Mouse (Mus musculus): Measurements from ENCODE around the gene Gfod1. TPM values are rescaled to one million over a fixed set of nuclear protein-coding genes. Genes with fewer than 3 reads are reported as not detected.
A peak's percentile ranks its signal among the peaks of the same experiment; 100 is the strongest.

Gene Gfod1
- polyA plus RNA-seq (2014; fragmentation: Nextera tagmentation; extraction: Ambion mirVana) = 0.50 and 0.63 TPM in 2 replicates

DNA sequence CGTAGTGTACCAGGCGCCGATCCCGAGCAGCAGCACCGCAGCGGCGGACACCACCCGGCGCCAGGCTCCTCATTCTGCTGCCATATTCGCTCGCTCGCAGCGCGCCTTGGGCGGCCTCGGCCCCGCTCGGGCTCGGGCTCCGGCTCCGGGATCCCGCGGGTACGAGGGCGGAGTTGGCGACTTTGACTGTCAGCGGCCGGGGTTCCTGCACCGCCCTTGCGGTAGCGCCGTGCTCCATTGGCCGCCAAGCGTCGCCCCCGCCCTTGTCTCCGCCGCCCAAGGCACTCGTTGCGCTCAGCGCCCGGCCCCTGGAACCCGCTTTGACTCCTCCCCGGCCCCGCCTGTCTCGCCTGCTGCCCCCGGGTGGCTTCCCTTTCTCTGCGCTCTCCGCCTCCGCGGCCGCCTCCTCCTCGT is at the start of gene Gfod1:
Gene Gfod1 (minus strand): TSS at position 155 of the 414 bp plus-strand sequence.
- Histone ChIP-seq H3K4me2 (ENCODE audit: low read depth, low read length) (peak within 1 kb of the TSS; percentile 96), H3K27me3 (ENCODE audit: control insufficient read depth, insufficient read depth, low read length) (peaks cover 28% of the 10 kb centered on the region), H3K27ac (replicated peaks; ENCODE audit: low read depth, low read length) (peak within 1 kb of the TSS; percentile 43; the same call in 1 of the 2 replicates), H3K4me1 (ENCODE audit: control insufficient read depth, insufficient read depth, low read length) (peaks cover 5% of the 10 kb centered on the region), H3K9me3 (replicated peaks; ENCODE audit: control insufficient read depth, low read length) (no peaks in the 10 kb centered on the region), H3K9ac (replicated peaks; ENCODE audit: low read length) (peak within 1 kb of the TSS; percentile 68), H3K36me3 (replicated peaks; ENCODE audit: control insufficient read depth, insufficient read depth, low read depth, low read length) (no peaks in the 10 kb centered on the region), H3K4me3 (ENCODE audit: low read depth, low read length) (peak within 1 kb of the TSS; percentile 62)
- WGBS = under 1% methylated on average over 48 of the region's 53 CpGs
- peak; percentile 96 for DNase-seq (ENCODE audit: low spot score)
- peak; percentile 92 for ATAC-seq (replicated peaks; ENCODE audit: insufficient number of reproducible peaks, low FRiP score, low TSS enrichment, low read depth)

- Histone ChIP-seq H3K9ac (replicated peaks; ENCODE audit: low read length) (no peak overlapping the region), H3K4me1 (ENCODE audit: control insufficient read depth, insufficient read depth, low read length) (no peaks in the 10 kb centered on the region), H3K4me2 (ENCODE audit: low read depth, low read length) (no peak overlapping the region), H3K27me3 (ENCODE audit: control insufficient read depth, insufficient read depth, low read length) (no peaks in the 10 kb centered on the region), H3K27ac (replicated peaks; ENCODE audit: low read depth, low read length) (no peak overlapping the region), H3K9me3 (replicated peaks; ENCODE audit: control insufficient read depth, low read length) (no peaks in the 10 kb centered on the region), H3K4me3 (ENCODE audit: low read depth, low read length) (no peak overlapping the region), H3K36me3 (replicated peaks; ENCODE audit: control insufficient read depth, insufficient read depth, low read depth, low read length) (no peaks in the 10 kb centered on the region)
- WGBS = 77% methylated on average over 4 of the region's 4 CpGs
- no peak for DNase-seq (ENCODE audit: low spot score)
- ATAC-seq (replicated peaks; ENCODE audit: insufficient number of reproducible peaks, low FRiP score, low TSS enrichment, low read depth) = no peak
Observed at GRCm38 (mm10) chr13:43353356-43353755, 49.4 kb upstream of the Gfod1 start.

DNA sequence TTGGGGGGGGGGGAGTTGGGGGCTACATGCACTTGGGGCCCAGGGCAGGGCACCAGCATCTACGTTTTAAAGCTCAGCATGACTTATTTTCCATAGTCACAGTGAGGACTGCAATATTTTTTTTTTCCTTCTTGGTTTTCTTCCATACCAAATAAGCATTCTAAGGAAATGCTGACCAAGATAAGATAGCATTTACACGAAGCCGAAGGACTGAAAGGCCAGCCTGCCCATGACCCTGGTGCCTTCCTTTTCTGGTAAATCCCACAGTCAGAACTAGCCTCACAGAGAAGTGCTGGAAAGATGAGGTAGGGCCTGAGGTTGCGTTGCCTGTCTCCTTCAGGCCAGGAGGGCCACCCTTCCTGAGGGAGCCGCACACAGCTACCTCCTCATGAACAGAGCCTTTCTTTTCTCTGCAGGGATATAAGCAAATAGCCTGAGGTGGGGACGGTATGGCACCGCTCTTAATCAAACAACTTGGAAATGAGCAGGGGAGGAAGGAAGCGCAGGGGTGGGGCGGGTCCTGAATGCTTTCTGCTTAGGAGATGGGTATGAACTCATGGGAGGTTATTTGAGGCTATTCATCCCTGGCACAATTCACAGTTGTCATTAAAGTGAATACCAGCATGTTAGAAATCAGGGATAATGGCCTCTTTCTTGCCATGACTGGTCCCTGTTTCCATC is 46.7 kb upstream of the Gfod1 start:
- H3K9ac ChIP-seq (replicated peaks; ENCODE audit: low read length) = no peak overlapping the region
- 64% methylated on average over 9 of the region's 9 CpGs for WGBS
- no peak for DNase-seq (ENCODE audit: low spot score)

DNA sequence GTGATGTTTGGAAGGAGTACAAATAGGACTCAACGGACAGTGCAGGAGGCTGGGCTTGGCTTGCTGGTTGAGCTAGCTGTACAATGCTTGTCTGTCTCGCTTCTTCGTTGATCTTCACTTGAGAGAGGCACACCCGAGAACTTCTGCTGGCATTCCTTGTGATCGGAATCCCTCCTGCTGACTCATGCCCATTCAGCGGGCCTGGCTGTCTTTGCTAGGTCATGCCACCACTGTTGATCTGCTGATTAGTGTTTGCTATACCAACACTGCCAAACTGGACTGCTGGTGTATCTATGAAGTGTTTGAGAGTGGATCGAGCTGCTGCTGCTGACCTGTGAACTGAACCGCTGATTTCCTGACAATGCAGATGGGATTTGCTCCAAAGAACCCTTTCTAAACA is 45.4 kb upstream of the Gfod1 start:
- no peak for ATAC-seq (replicated peaks; ENCODE audit: insufficient number of reproducible peaks, low FRiP score, low TSS enrichment, low read depth)
- no peaks in the 10 kb centered on the region for H3K27me3 ChIP-seq (ENCODE audit: control insufficient read depth, insufficient read depth, low read length)
- no peak overlapping the region for H3K4me3 ChIP-seq (ENCODE audit: low read depth, low read length)
- H3K4me1 ChIP-seq (ENCODE audit: control insufficient read depth, insufficient read depth, low read length) = no peaks in the 10 kb centered on the region
- no peak overlapping the region for H3K27ac ChIP-seq (replicated peaks; ENCODE audit: low read depth, low read length)
- WGBS = 89% methylated on average over 8 of the region's 8 CpGs
- no peak overlapping the region for H3K9ac ChIP-seq (replicated peaks; ENCODE audit: low read length)
- no peaks in the 10 kb centered on the region for H3K9me3 ChIP-seq (replicated peaks; ENCODE audit: control insufficient read depth, low read length)
- no peak for DNase-seq (ENCODE audit: low spot score)
- no peaks in the 10 kb centered on the region for H3K36me3 ChIP-seq (replicated peaks; ENCODE audit: control insufficient read depth, insufficient read depth, low read depth, low read length)
- no peak overlapping the region for H3K4me2 ChIP-seq (ENCODE audit: low read depth, low read length)

More for the DNA sequence above, 46.7 kb upstream of the Gfod1 start:
- H3K36me3 ChIP-seq (replicated peaks; ENCODE audit: control insufficient read depth, insufficient read depth, low read depth, low read length) = no peaks in the 10 kb centered on the region
- H3K9me3 ChIP-seq (replicated peaks; ENCODE audit: control insufficient read depth, low read length) = no peaks in the 10 kb centered on the region
- H3K27ac ChIP-seq (replicated peaks; ENCODE audit: low read depth, low read length) = no peak overlapping the region
- no peak overlapping the region for H3K4me3 ChIP-seq (ENCODE audit: low read depth, low read length)
- no peaks in the 10 kb centered on the region for H3K4me1 ChIP-seq (ENCODE audit: control insufficient read depth, insufficient read depth, low read length)
- no peak overlapping the region for H3K4me2 ChIP-seq (ENCODE audit: low read depth, low read length)
- no peaks in the 10 kb centered on the region for H3K27me3 ChIP-seq (ENCODE audit: control insufficient read depth, insufficient read depth, low read length)
- ATAC-seq (replicated peaks; ENCODE audit: insufficient number of reproducible peaks, low FRiP score, low TSS enrichment, low read depth) = no peak

DNA sequence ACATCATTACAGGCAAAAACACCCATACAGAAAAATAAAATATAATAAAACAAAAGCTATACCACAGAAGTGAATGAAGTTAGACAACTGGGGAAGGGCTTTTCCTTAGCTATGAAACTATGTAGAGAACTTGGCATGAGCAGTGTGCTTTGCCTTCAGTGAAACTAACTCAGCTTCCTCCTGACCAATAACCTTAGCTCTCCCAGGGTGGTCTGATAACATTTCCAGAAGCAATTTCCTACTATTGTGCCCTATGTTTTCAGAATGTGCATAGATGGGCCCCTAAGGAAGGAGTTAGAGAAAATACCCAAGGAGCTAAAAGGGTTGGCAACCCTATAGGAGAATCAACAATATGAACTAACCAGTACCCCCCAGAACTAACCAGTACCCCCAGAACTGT is 42.9 kb upstream of the Gfod1 start:
- Histone ChIP-seq H3K4me1 (ENCODE audit: control insufficient read depth, insufficient read depth, low read length) (no peaks in the 10 kb centered on the region), H3K27ac (replicated peaks; ENCODE audit: low read depth, low read length) (no peak overlapping the region), H3K27me3 (ENCODE audit: control insufficient read depth, insufficient read depth, low read length) (no peaks in the 10 kb centered on the region), H3K9me3 (replicated peaks; ENCODE audit: control insufficient read depth, low read length) (no peaks in the 10 kb centered on the region), H3K4me2 (ENCODE audit: low read depth, low read length) (no peak overlapping the region), H3K4me3 (ENCODE audit: low read depth, low read length) (no peak overlapping the region), H3K9ac (replicated peaks; ENCODE audit: low read length) (no peak overlapping the region), H3K36me3 (replicated peaks; ENCODE audit: control insufficient read depth, insufficient read depth, low read depth, low read length) (no peaks in the 10 kb centered on the region)
- no peak for DNase-seq (ENCODE audit: low spot score)
- no peak for ATAC-seq (replicated peaks; ENCODE audit: insufficient number of reproducible peaks, low FRiP score, low TSS enrichment, low read depth)

DNA sequence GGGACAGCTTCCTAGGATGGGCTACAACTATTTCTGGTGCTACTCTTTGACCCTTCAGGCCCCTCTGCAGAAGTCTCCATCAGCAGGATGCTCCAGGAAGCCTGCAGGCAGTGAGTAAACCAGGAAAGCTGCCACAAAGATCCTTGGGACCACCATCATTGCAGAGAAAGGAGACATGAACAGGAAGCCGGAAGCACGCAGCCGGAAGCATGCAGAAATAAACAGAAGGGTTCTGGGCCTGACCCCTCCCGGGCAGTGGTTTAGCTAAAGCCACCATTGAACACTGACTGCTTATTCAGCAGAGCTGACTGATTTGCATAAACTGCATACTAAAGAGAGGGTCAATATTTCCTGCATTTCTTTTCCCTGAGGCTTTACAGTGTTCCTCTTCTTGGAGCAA is 34.7 kb upstream of the Gfod1 start:
- ATAC-seq (replicated peaks; ENCODE audit: insufficient number of reproducible peaks, low FRiP score, low TSS enrichment, low read depth) = no peak
- no peak overlapping the region for H3K27ac ChIP-seq (replicated peaks; ENCODE audit: low read depth, low read length)
- H3K4me1 ChIP-seq (ENCODE audit: control insufficient read depth, insufficient read depth, low read length) = no peaks in the 10 kb centered on the region
- H3K27me3 ChIP-seq (ENCODE audit: control insufficient read depth, insufficient read depth, low read length) = no peaks in the 10 kb centered on the region
- 58% methylated on average over 4 of the region's 4 CpGs for WGBS
- no peak overlapping the region for H3K4me3 ChIP-seq (ENCODE audit: low read depth, low read length)
- no peak for DNase-seq (ENCODE audit: low spot score)
- H3K9me3 ChIP-seq (replicated peaks; ENCODE audit: control insufficient read depth, low read length) = no peaks in the 10 kb centered on the region
- no peak overlapping the region for H3K4me2 ChIP-seq (ENCODE audit: low read depth, low read length)
- no peaks in the 10 kb centered on the region for H3K36me3 ChIP-seq (replicated peaks; ENCODE audit: control insufficient read depth, insufficient read depth, low read depth, low read length)
- no peak overlapping the region for H3K9ac ChIP-seq (replicated peaks; ENCODE audit: low read length)

GRCm38 (mm10) chr13:43338001-43338400 is 34.0 kb upstream of the Gfod1 start:
- Histone ChIP-seq H3K27ac (replicated peaks; ENCODE audit: low read depth, low read length) (no peak overlapping the region), H3K27me3 (ENCODE audit: control insufficient read depth, insufficient read depth, low read length) (no peaks in the 10 kb centered on the region), H3K4me3 (ENCODE audit: low read depth, low read length) (no peak overlapping the region), H3K4me2 (ENCODE audit: low read depth, low read length) (no peak overlapping the region), H3K4me1 (ENCODE audit: control insufficient read depth, insufficient read depth, low read length) (no peaks in the 10 kb centered on the region), H3K36me3 (replicated peaks; ENCODE audit: control insufficient read depth, insufficient read depth, low read depth, low read length) (no peaks in the 10 kb centered on the region), H3K9me3 (replicated peaks; ENCODE audit: control insufficient read depth, low read length) (no peaks in the 10 kb centered on the region), H3K9ac (replicated peaks; ENCODE audit: low read length) (no peak overlapping the region)
- no peak for ATAC-seq (replicated peaks; ENCODE audit: insufficient number of reproducible peaks, low FRiP score, low TSS enrichment, low read depth)
- 86% methylated on average over 8 of the region's 8 CpGs for WGBS
- no peak for DNase-seq (ENCODE audit: low spot score)

DNA sequence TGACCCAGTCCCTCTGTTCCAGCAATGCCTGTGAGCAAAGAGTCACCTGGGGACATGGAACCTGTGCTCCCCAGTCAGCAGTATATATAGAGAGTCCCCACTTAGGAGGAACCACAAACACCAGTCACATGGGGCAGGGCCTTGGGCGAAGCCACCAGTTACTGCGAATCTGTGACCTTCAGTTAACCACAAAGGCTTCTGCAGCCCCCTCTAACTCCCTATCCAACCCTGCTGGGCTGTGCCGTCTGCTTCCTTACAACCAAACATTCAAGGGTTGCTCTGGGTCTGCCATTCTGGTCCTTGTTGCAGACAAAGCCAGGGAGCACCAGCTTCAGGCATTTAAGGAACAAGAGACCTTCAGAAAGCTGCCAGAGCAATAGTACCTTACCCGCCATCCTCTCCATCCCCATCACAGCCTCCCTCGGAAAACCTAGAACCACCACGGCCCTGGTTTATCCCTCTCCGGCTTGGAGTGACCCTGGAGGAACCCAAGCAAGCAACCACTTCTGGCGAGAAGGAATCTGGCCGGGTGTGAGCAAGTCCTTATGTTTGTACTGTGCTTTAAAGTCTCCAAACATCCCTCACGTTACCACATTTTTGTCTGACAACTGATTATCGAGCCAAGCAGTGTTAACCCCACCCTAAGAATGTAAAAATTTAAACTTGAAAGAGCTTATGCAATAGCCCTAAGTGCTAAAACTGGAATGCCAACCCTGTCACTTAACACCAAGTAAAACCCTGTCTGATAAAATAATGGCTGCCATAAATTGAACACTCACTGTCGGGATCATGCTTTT is 32.7 kb upstream of the Gfod1 start:
- Histone ChIP-seq H3K4me3 (ENCODE audit: low read depth, low read length) (no peak overlapping the region), H3K36me3 (replicated peaks; ENCODE audit: control insufficient read depth, insufficient read depth, low read depth, low read length) (no peaks in the 10 kb centered on the region), H3K27ac (replicated peaks; ENCODE audit: low read depth, low read length) (no peak overlapping the region), H3K27me3 (ENCODE audit: control insufficient read depth, insufficient read depth, low read length) (no peaks in the 10 kb centered on the region), H3K9me3 (replicated peaks; ENCODE audit: control insufficient read depth, low read length) (no peaks in the 10 kb centered on the region), H3K4me1 (ENCODE audit: control insufficient read depth, insufficient read depth, low read length) (no peaks in the 10 kb centered on the region), H3K9ac (replicated peaks; ENCODE audit: low read length) (no peak overlapping the region), H3K4me2 (ENCODE audit: low read depth, low read length) (no peak overlapping the region)
- DNase-seq (ENCODE audit: low spot score) (peak; percentile 6), ATAC-seq (replicated peaks; ENCODE audit: insufficient number of reproducible peaks, low FRiP score, low TSS enrichment, low read depth) (no peak)
- 79% methylated on average over 12 of the region's 12 CpGs for WGBS

Measured in embryonic facial prominence, embryonic 11.5 days (tissue).